Mouse (Mus musculus): Measurements from ENCODE around the gene Pex5. TPM values are rescaled to one million over a fixed set of nuclear protein-coding genes. Genes with fewer than 3 reads are reported as not detected.

Gene Pex5
- polyA plus RNA-seq, 1 experiment from 2014 or later = 70.5 TPM

GRCm38 (mm10) chr6:124379331-124379730 lies 35.5 kb downstream of the Pex5 start:
- Histone ChIP-seq H3K27me3 (no peaks in the 10 kb centered on the region), H3K36me3 (no peaks in the 10 kb centered on the region), H3K9ac (no peak overlapping the region), H3K9me3 (no peaks in the 10 kb centered on the region), H3K4me1 (replicated peaks) (no peaks in the 10 kb centered on the region), H3K4me2 (no peak overlapping the region), H3K27ac (no peak overlapping the region), H3K4me3 (no peak overlapping the region)
- ATAC-seq (ENCODE audit: low FRiP score) = no peak
- 34% methylated on average over 10 of the region's 10 CpGs for WGBS

DNA sequence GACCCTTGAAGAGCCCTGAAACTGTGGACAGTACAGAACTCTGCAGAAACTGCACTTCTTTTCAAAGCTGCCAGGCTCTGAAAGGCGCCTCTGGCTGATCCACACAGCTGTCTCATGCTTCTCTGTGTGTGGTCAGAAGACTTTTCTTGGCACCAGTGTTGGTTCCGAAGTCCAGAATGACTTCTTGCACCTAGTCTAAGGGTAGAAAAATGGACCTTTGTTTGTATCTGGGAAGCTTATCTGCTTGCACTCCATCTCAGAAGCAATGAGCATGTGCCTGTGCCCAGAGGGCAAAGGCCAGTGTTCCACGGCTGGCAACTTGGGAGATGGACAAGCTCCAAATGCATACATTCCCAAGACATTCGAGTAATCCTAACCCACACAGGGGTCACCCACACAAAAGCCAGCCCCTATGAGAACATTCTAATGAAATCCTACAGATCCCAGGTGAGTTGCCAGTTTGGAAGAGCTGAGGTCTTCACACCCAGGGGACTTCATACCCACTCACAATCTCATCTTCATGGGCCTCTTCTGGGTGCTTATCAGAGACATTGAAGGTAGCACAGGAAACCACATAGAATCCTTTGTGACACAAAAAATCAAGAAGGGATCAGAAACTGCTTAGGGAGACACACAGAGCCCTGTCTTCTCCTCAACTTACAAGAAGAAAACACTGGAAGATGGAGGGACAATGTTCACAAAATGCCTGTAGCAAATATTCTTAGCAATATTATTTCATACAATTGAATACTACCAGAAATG lies 37.2 kb downstream of the Pex5 start:
- no peak for ATAC-seq (ENCODE audit: low FRiP score)
- Histone ChIP-seq H3K9ac (no peak overlapping the region), H3K27me3 (no peaks in the 10 kb centered on the region), H3K9me3 (no peaks in the 10 kb centered on the region), H3K27ac (no peak overlapping the region), H3K4me2 (no peak overlapping the region), H3K4me1 (replicated peaks) (no peaks in the 10 kb centered on the region), H3K4me3 (no peak overlapping the region), H3K36me3 (no peaks in the 10 kb centered on the region)
- WGBS = 80% methylated on average over 4 of the region's 4 CpGs

- no peak for ATAC-seq (ENCODE audit: low FRiP score)
- 97% methylated on average over 5 of the region's 5 CpGs for WGBS
- H3K9ac ChIP-seq = no peak overlapping the region
- H3K36me3 ChIP-seq = no peaks in the 10 kb centered on the region
- H3K27ac ChIP-seq = no peak overlapping the region
- H3K4me1 ChIP-seq (replicated peaks) = no peaks in the 10 kb centered on the region
- no peaks in the 10 kb centered on the region for H3K9me3 ChIP-seq
- H3K4me2 ChIP-seq = no peak overlapping the region
- H3K27me3 ChIP-seq = no peaks in the 10 kb centered on the region
- no peak overlapping the region for H3K4me3 ChIP-seq
These were observed 38.6 kb downstream of the Pex5 start for GRCm38 (mm10) chr6:124376311-124376710.

- Histone ChIP-seq H3K9me3 (no peaks in the 10 kb centered on the region), H3K9ac (no peak overlapping the region), H3K4me3 (no peak overlapping the region), H3K4me1 (replicated peaks) (no peaks in the 10 kb centered on the region), H3K27ac (no peak overlapping the region), H3K27me3 (no peaks in the 10 kb centered on the region), H3K36me3 (no peaks in the 10 kb centered on the region), H3K4me2 (no peak overlapping the region)
- WGBS = 87% methylated on average over 11 of the region's 11 CpGs
- ATAC-seq (ENCODE audit: low FRiP score) = no peak
These were observed 39.4 kb downstream of the Pex5 start for GRCm38 (mm10) chr6:124375435-124375884.

- no peaks in the 10 kb centered on the region for H3K4me1 ChIP-seq (replicated peaks)
- H3K27me3 ChIP-seq = no peaks in the 10 kb centered on the region
- H3K27ac ChIP-seq = no peak overlapping the region
- H3K9ac ChIP-seq = no peak overlapping the region
- WGBS = 85% methylated on average over 4 of the region's 4 CpGs
- ATAC-seq (ENCODE audit: low FRiP score) = no peak
- H3K4me3 ChIP-seq = no peak overlapping the region
- no peak overlapping the region for H3K4me2 ChIP-seq
- H3K36me3 ChIP-seq = no peaks in the 10 kb centered on the region
- H3K9me3 ChIP-seq = no peaks in the 10 kb centered on the region
These were observed 40.2 kb downstream of the Pex5 start for GRCm38 (mm10) chr6:124374683-124375082.

DNA sequence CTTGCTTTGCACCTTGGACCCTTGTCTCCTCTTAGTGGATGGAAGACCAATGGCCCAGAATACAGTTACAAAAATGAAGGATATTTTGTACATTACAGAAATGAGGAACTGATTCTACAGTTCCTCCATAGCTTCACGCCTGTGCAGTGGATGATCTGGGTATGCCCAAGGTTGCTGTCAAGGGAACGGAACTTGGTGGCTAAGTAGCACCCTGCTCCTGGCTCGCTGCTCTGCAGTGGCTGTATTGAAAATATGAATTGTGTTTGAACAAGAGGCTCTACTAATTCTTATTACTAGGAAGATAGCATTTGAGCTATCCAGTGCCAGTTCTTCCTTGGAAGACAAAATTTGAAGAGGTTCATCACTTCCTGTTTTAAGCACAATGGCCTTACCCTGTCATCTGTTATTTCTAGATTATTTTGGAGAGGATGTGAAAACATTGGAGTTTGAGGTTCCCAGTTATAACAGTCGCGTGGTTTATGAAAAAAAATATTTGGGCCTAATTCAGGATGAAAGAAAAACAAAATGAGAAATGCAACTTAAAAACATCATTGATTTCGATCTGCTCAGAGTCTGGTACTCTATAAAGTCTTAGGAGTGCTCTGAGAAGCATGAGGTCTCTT lies 41.2 kb downstream of the Pex5 start:
- no peak for ATAC-seq (ENCODE audit: low FRiP score)
- H3K9me3 ChIP-seq = no peaks in the 10 kb centered on the region
- H3K36me3 ChIP-seq = no peaks in the 10 kb centered on the region
- 92% methylated on average over 6 of the region's 6 CpGs for WGBS
- no peaks in the 10 kb centered on the region for H3K27me3 ChIP-seq
- no peak overlapping the region for H3K4me2 ChIP-seq
- no peak overlapping the region for H3K27ac ChIP-seq
- H3K9ac ChIP-seq = no peak overlapping the region
- no peaks in the 10 kb centered on the region for H3K4me1 ChIP-seq (replicated peaks)
- H3K4me3 ChIP-seq = no peak overlapping the region

DNA sequence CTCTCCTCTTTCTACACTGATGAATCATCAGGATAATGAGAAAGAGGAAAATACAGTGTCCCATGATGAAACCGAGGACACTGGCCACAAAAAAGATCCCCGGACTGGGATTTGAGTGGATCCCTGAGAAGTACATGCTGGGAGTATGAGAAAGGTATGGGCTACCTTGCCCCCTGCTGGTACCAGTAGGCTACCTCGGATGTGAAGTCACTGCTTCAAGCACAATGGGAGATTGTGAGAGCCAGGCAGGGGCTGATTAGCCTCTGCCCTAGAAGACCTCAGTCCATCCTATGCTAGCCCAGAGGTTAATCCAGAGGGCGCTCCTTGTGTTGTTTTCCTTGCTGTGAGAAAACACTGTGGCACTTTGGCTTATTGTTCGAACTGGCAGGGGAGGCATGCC lies 50.5 kb downstream of the Pex5 start:
- no peak for ATAC-seq (ENCODE audit: low FRiP score)
- Histone ChIP-seq H3K9ac (no peak overlapping the region), H3K27ac (no peak overlapping the region), H3K4me2 (no peak overlapping the region), H3K9me3 (no peaks in the 10 kb centered on the region), H3K36me3 (no peaks in the 10 kb centered on the region), H3K4me3 (no peak overlapping the region), H3K4me1 (replicated peaks) (no peaks in the 10 kb centered on the region), H3K27me3 (no peaks in the 10 kb centered on the region)
- 55% methylated on average over 5 of the region's 5 CpGs for WGBS

GRCm38 (mm10) chr6:124360549-124360948 lies 54.3 kb downstream of the Pex5 start:
- 51% methylated on average over 6 of the region's 6 CpGs for WGBS
- no peaks in the 10 kb centered on the region for H3K36me3 ChIP-seq
- no peak overlapping the region for H3K4me2 ChIP-seq
- no peaks in the 10 kb centered on the region for H3K27me3 ChIP-seq
- H3K4me1 ChIP-seq (replicated peaks) = no peaks in the 10 kb centered on the region
- no peaks in the 10 kb centered on the region for H3K9me3 ChIP-seq
- ATAC-seq (ENCODE audit: low FRiP score) = no peak
- no peak overlapping the region for H3K9ac ChIP-seq
- no peak overlapping the region for H3K4me3 ChIP-seq
- H3K27ac ChIP-seq = no peak overlapping the region

DNA sequence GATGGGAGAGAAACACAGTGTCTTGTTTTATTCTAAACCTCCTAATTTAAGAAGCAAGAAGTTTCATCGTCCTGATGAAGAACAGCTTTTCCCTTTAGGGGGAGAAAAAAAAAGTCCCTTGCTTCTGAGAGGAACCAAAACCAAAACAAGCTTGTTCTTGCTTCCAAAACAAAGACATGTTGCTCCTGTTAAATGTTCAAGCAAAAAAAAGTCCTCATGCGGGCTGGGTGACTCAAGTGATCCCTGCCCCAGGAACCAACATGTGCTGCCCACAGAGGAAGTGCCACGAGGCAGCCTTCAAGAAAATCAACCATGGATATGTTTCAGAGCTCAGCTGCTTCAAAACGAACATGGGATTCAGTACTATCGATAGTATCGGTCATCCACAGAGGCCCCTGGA lies 55.9 kb downstream of the Pex5 start:
- H3K4me3 ChIP-seq = no peak overlapping the region
- ATAC-seq (ENCODE audit: low FRiP score) = no peak
- H3K27ac ChIP-seq = no peak overlapping the region
- WGBS = 86% methylated on average over 6 of the region's 6 CpGs
- no peaks in the 10 kb centered on the region for H3K27me3 ChIP-seq
- no peak overlapping the region for H3K4me2 ChIP-seq
- no peaks in the 10 kb centered on the region for H3K4me1 ChIP-seq (replicated peaks)
- no peaks in the 10 kb centered on the region for H3K9me3 ChIP-seq
- H3K36me3 ChIP-seq = no peaks in the 10 kb centered on the region
- H3K9ac ChIP-seq = no peak overlapping the region

DNA sequence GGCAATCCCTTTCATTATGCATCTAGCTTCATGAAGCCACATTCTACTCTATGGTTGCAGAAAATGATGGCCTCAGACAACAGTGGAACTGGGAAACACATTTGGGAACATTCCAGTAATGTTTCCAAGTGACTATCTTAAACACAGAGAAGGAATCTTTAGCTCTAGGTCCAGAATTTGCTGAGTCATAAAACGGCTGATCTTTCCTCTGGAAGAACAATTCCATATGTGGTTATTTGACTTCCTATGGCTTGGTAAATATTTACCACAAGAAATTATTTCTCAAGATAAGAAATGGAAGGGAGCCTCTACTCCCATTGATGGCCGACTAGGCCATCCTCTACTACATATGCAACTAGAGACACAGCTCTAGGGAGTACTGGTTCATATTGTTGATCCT lies 61.6 kb downstream of the Pex5 start:
- Histone ChIP-seq H3K27me3 (no peaks in the 10 kb centered on the region), H3K4me1 (replicated peaks) (no peaks in the 10 kb centered on the region), H3K9ac (no peak overlapping the region), H3K27ac (no peak overlapping the region), H3K9me3 (no peaks in the 10 kb centered on the region), H3K4me3 (no peak overlapping the region), H3K36me3 (no peaks in the 10 kb centered on the region), H3K4me2 (no peak overlapping the region)
- no peak for ATAC-seq (ENCODE audit: low FRiP score)
- WGBS = 90% methylated on average over 2 of the region's 2 CpGs

Other genes with a start within 250 kb of the Pex5 start
- not detected in 2 replicates for gene Vmn2r27, start 183.2 kb downstream of the Pex5 start, polyA plus RNA-seq (2015; fragmentation: Nextera tagmentation; extraction: Ambion mirVana)
- 0.14 and 0.17 TPM in 2 replicates for gene Cd163, start 110.4 kb downstream of the Pex5 start, polyA plus RNA-seq (2015; fragmentation: Nextera tagmentation; extraction: Ambion mirVana)
- gene Clstn3, start 49.7 kb upstream of the Pex5 start, polyA plus RNA-seq (2015; fragmentation: Nextera tagmentation; extraction: Ambion mirVana) = 73.7 and 80.0 TPM in 2 replicates
- 0.32 TPM in 2 replicates for gene C1rl, start 78.0 kb upstream of the Pex5 start, polyA plus RNA-seq (2015; fragmentation: Nextera tagmentation; extraction: Ambion mirVana)
- gene C1ra, start 97.3 kb upstream of the Pex5 start, polyA plus RNA-seq (2015; fragmentation: Nextera tagmentation; extraction: Ambion mirVana) = 0.10 and 0.25 TPM in 2 replicates
- gene C1s1, start 127.3 kb upstream of the Pex5 start, polyA plus RNA-seq (2015; fragmentation: Nextera tagmentation; extraction: Ambion mirVana) = 0.52 and 1.1 TPM in 2 replicates
- gene C1rb, start 155.2 kb upstream of the Pex5 start, polyA plus RNA-seq (2015; fragmentation: Nextera tagmentation; extraction: Ambion mirVana) = not detected in 2 replicates
- gene C1s2, start 221.0 kb upstream of the Pex5 start, polyA plus RNA-seq (2015; fragmentation: Nextera tagmentation; extraction: Ambion mirVana) = 0.06 and 0.16 TPM in 2 replicates
- gene Lpcat3, start 248.0 kb upstream of the Pex5 start, polyA plus RNA-seq (2015; fragmentation: Nextera tagmentation; extraction: Ambion mirVana) = 38.5 and 52.2 TPM in 2 replicates

Measured in hindbrain, embryonic 13.5 days (tissue).